Mouse (Mus musculus) midbrain, embryonic 16.5 days (tissue): ENCODE results near the gene Fkbp5. TPM values are rescaled to one million over a fixed set of nuclear protein-coding genes. Genes with fewer than 3 reads are reported as not detected.

Experiments
- ATAC-seq: fragments of 200-750 bp; cut with Nextera tagmentation; 2 replicates; pipeline ENCODE4 v1.8.0; 2017; ENCODE audit warnings: moderate TSS enrichment
- H3K27ac ChIP-seq: fragments of 300-500 bp; sonication (generic); 2 replicates; pipeline ENCODE4 v1.5.1; 2014; ENCODE audit warnings: mild to moderate bottlenecking, low read length, mixed read lengths
- H3K27me3 ChIP-seq: fragments of 300-500 bp; sonication (generic); 2 replicates; pipeline ENCODE4 v1.6.1; 2014; ENCODE audit warnings: low read depth, low read length, mixed read lengths; ENCODE audit not compliant: control insufficient read depth, insufficient read depth
- H3K36me3 ChIP-seq: fragments of 300-500 bp; sonication (generic); 2 replicates; pipeline ENCODE4 v1.6.1; 2014; ENCODE audit warnings: mild to moderate bottlenecking, low read length, moderate library complexity, mixed read lengths; ENCODE audit not compliant: control insufficient read depth, insufficient read depth
- H3K4me1 ChIP-seq: fragments of 300-500 bp; sonication (generic); 2 replicates; pipeline ENCODE4 v1.6.1; 2014; ENCODE audit warnings: mild to moderate bottlenecking, low read length, mixed read lengths; ENCODE audit not compliant: control insufficient read depth, insufficient read depth
- H3K4me2 ChIP-seq: fragments of 300-500 bp; sonication (generic); 2 replicates; pipeline ENCODE4 v1.6.1; 2014; ENCODE audit warnings: mild to moderate bottlenecking, low read length, mixed read lengths
- H3K4me3 ChIP-seq: fragments of 300-500 bp; sonication (generic); 2 replicates; pipeline ENCODE4 v1.5.1; 2014; ENCODE audit warnings: low read depth, mild to moderate bottlenecking, low read length, moderate library complexity, mixed read lengths
- H3K9ac ChIP-seq: fragments of 300-500 bp; sonication (generic); 2 replicates; pipeline ENCODE4 v1.6.1; 2014; ENCODE audit warnings: low read depth, low read length, mixed read lengths
- H3K9me3 ChIP-seq: fragments of 300-500 bp; sonication (generic); replicated peaks from 2 replicates; pipeline ENCODE4 v1.6.1; 2014; ENCODE audit warnings: mild to moderate bottlenecking, low read length, mixed read lengths; ENCODE audit not compliant: control insufficient read depth, poor library complexity, severe bottlenecking
- whole genome bisulfite sequencing: fragments of 180-500 bp; shearing (Covaris S2); extraction: QIAGEN DNeasy Blood & Tissue Kit; methylation state at CpG from one replicate; pipeline ENCODE4 v1.1.7; 2014; 5-methylcytosine and 5-hydroxymethylcytosine counted together
- polyA plus RNA-seq: library from polyadenylated mRNA; unstranded; fragments of >200 nt; fragmentation: Nextera tagmentation; extraction: Ambion mirVana; gene quantifications from 2 replicates; pipeline ENCODE4 v1.2.1, GENCODE M21; 2015

Gene Fkbp5
- polyA plus RNA-seq, 1 experiment from 2014 or later, result 36.3 TPM

- no peak overlapping the region for H3K27ac ChIP-seq
- H3K27me3 ChIP-seq, result no peaks in the 10 kb centered on the region
- H3K4me1 ChIP-seq, result 0 out of 2 replicates have a peak, but pooled peaks cover 2% of the 10 kb centered on the region
- no peak overlapping the region for H3K4me2 ChIP-seq
- H3K4me3 ChIP-seq, result no peak overlapping the region
- H3K36me3 ChIP-seq, result no peaks in the 10 kb centered on the region
- WGBS, result 81% methylated on average over 5 of the region's 5 CpGs
- no peaks in the 10 kb centered on the region for H3K9me3 ChIP-seq
- ATAC-seq, result no peak
- no peak overlapping the region for H3K9ac ChIP-seq
Observed at GRCm38 (mm10) chr17:28446820-28447168, 70.5 kb downstream of the Fkbp5 start.

GRCm38 (mm10) chr17:28445886-28446819, 71.2 kb downstream of the Fkbp5 start:
- WGBS, result 91% methylated on average over 12 of the region's 12 CpGs
- H3K36me3 ChIP-seq, result no peaks in the 10 kb centered on the region
- no peak overlapping the region for H3K9ac ChIP-seq
- H3K4me3 ChIP-seq, result no peak overlapping the region
- no peak overlapping the region for H3K4me2 ChIP-seq
- no peaks in the 10 kb centered on the region for H3K9me3 ChIP-seq
- H3K27me3 ChIP-seq, result no peaks in the 10 kb centered on the region
- H3K27ac ChIP-seq, result no peak overlapping the region
- peaks cover 2% of the 10 kb centered on the region; the same call in 1 of the 2 replicates for H3K4me1 ChIP-seq
- no peak for ATAC-seq

- Histone ChIP-seq H3K4me1 (no peaks in the 10 kb centered on the region; the same call in 1 of the 2 replicates), H3K27me3 (no peaks in the 10 kb centered on the region), H3K4me2 (no peak overlapping the region), H3K27ac (no peak overlapping the region), H3K9me3 (no peaks in the 10 kb centered on the region), H3K36me3 (0 out of 2 replicates have a peak, but pooled peaks cover 2% of the 10 kb centered on the region), H3K4me3 (no peak overlapping the region), H3K9ac (no peak overlapping the region)
- WGBS, result 84% methylated on average over 6 of the region's 6 CpGs
- ATAC-seq, result no peak
Observed at GRCm38 (mm10) chr17:28442661-28443060, 74.7 kb downstream of the Fkbp5 start.

- no peak for ATAC-seq
Observed at GRCm38 (mm10) chr17:28438342-28439115, 78.8 kb downstream of the Fkbp5 start.

GRCm38 (mm10) chr17:28437938-28438337, 79.4 kb downstream of the Fkbp5 start:
- WGBS, result 57% methylated on average over 2 of the region's 2 CpGs
- ATAC-seq, result no peak
- Histone ChIP-seq H3K27ac (no peak overlapping the region), H3K9me3 (no peaks in the 10 kb centered on the region), H3K27me3 (no peaks in the 10 kb centered on the region), H3K9ac (no peak overlapping the region), H3K4me3 (no peak overlapping the region), H3K4me1 (no peaks in the 10 kb centered on the region; the same call in 1 of the 2 replicates), H3K36me3 (0 out of 2 replicates have a peak, but pooled peaks cover 2% of the 10 kb centered on the region), H3K4me2 (no peak overlapping the region)

More at GRCm38 (mm10) chr17:28438342-28439115, 78.8 kb downstream of the Fkbp5 start:
- Histone ChIP-seq H3K4me3 (no peak overlapping the region), H3K9me3 (no peaks in the 10 kb centered on the region), H3K36me3 (0 out of 2 replicates have a peak, but pooled peaks cover 2% of the 10 kb centered on the region), H3K4me1 (no peaks in the 10 kb centered on the region; the same call in 1 of the 2 replicates), H3K27ac (no peak overlapping the region), H3K4me2 (no peak overlapping the region), H3K27me3 (no peaks in the 10 kb centered on the region), H3K9ac (no peak overlapping the region)
- 84% methylated on average over 6 of the region's 6 CpGs for WGBS

GRCm38 (mm10) chr17:28434921-28435485, 82.3 kb downstream of the Fkbp5 start:
- 91% methylated on average over 5 of the region's 5 CpGs for WGBS
- no peak overlapping the region for H3K9ac ChIP-seq

GRCm38 (mm10) chr17:28433029-28433428, 84.3 kb downstream of the Fkbp5 start:
- H3K9ac ChIP-seq, result no peak overlapping the region
- no peak overlapping the region for H3K4me2 ChIP-seq
- no peaks in the 10 kb centered on the region for H3K4me1 ChIP-seq
- WGBS, result 88% methylated on average over 6 of the region's 6 CpGs
- no peak overlapping the region for H3K27ac ChIP-seq
- no peaks in the 10 kb centered on the region for H3K9me3 ChIP-seq
- no peak for ATAC-seq
- no peaks in the 10 kb centered on the region for H3K27me3 ChIP-seq
- no peaks in the 10 kb centered on the region for H3K36me3 ChIP-seq
- no peak overlapping the region for H3K4me3 ChIP-seq

More at GRCm38 (mm10) chr17:28434921-28435485, 82.3 kb downstream of the Fkbp5 start:
- H3K36me3 ChIP-seq, result 0 out of 2 replicates have a peak, but pooled peaks cover 2% of the 10 kb centered on the region
- H3K4me3 ChIP-seq, result no peak overlapping the region
- H3K9me3 ChIP-seq, result no peaks in the 10 kb centered on the region
- H3K4me1 ChIP-seq, result no peaks in the 10 kb centered on the region
- no peak overlapping the region for H3K27ac ChIP-seq
- no peaks in the 10 kb centered on the region for H3K27me3 ChIP-seq
- no peak overlapping the region for H3K4me2 ChIP-seq
- no peak for ATAC-seq

GRCm38 (mm10) chr17:28431931-28432335, 85.4 kb downstream of the Fkbp5 start:
- Histone ChIP-seq H3K4me3 (no peak overlapping the region), H3K9me3 (no peaks in the 10 kb centered on the region), H3K36me3 (no peaks in the 10 kb centered on the region), H3K9ac (no peak overlapping the region), H3K4me2 (no peak overlapping the region), H3K27me3 (no peaks in the 10 kb centered on the region), H3K4me1 (no peaks in the 10 kb centered on the region), H3K27ac (no peak overlapping the region)
- no peak for ATAC-seq
- WGBS, result 89% methylated on average over 6 of the region's 6 CpGs
